Mouse (Mus musculus): Measurements from ENCODE around the gene Bphl. TPM values are rescaled to one million over a fixed set of nuclear protein-coding genes. Genes with fewer than 3 reads are reported as not detected.

The Bphl gene
- 34.4 and 37.9 TPM in 2 replicates for polyA plus RNA-seq (2012; rRNA removed)
- 44.3 and 49.9 TPM in 2 replicates for polyA plus RNA-seq (2014; fragmentation: Nextera tagmentation; extraction: Ambion mirVana)

GRCm38 (mm10) chr13:34037172-34038055 lies at the start of gene Bphl:
Bphl (plus strand) TSS chr13:34037597.
- H3K4me3 ChIP-seq (replicated peaks; ENCODE audit: low read length) = peak within 1 kb of the TSS; percentile 75
- H3K27me3 ChIP-seq (ENCODE audit: control insufficient read depth, insufficient read depth, low read length) = no peaks in the 10 kb centered on the region
- peak within 1 kb of the TSS; percentile 84 for H3K27ac ChIP-seq (replicated peaks; ENCODE audit: low read depth, low read length)
- no peaks in the 10 kb centered on the region for H3K9me3 ChIP-seq (ENCODE audit: control insufficient read depth, low read length)
- under 1% methylated on average over 30 of the region's 37 CpGs for WGBS
- H3K9ac ChIP-seq (ENCODE audit: low read depth, low read length, severe bottlenecking) = peak within 1 kb of the TSS; percentile 90
- DNase-seq (ENCODE audit: low spot score) (peak; percentile 96), ATAC-seq (ENCODE audit: low FRiP score, low read depth) (peak; percentile 91)
- peaks cover 12% of the 10 kb centered on the region for H3K36me3 ChIP-seq (ENCODE audit: control insufficient read depth, insufficient read depth, low read length)
- peak within 1 kb of the TSS; percentile 71 for H3K4me2 ChIP-seq (replicated peaks; ENCODE audit: low read depth, low read length, severe bottlenecking)
- peak; percentile 80; the same call in 1 of the 2 replicates for TF ChIP-seq POLR2A (IDR thresholded peaks at IDR 0.05; ENCODE audit: borderline replicate concordance, extremely low read depth, insufficient read depth, insufficient read length)
- H3K4me1 ChIP-seq (ENCODE audit: control insufficient read depth, insufficient read depth, low read length) = peaks cover 13% of the 10 kb centered on the region; the same call in 1 of the 2 replicates

- H3K36me3 ChIP-seq (ENCODE audit: control insufficient read depth, insufficient read depth, low read length) = no peaks in the 10 kb centered on the region; the same call in 1 of the 2 replicates
- H3K27me3 ChIP-seq (ENCODE audit: control insufficient read depth, insufficient read depth, low read length) = no peaks in the 10 kb centered on the region
- no peaks in the 10 kb centered on the region for H3K9me3 ChIP-seq (ENCODE audit: control insufficient read depth, low read length)
- no peak overlapping the region for H3K27ac ChIP-seq (replicated peaks; ENCODE audit: low read depth, low read length)
- H3K4me1 ChIP-seq (ENCODE audit: control insufficient read depth, insufficient read depth, low read length) = no peaks in the 10 kb centered on the region
- DNase-seq (ENCODE audit: low spot score) = no peak
- H3K4me3 ChIP-seq (replicated peaks; ENCODE audit: low read length) = no peak overlapping the region
- no peak for TF ChIP-seq POLR2A (IDR thresholded peaks at IDR 0.05; ENCODE audit: borderline replicate concordance, extremely low read depth, insufficient read depth, insufficient read length)
- 88% methylated on average over 5 of the region's 5 CpGs for WGBS
- H3K9ac ChIP-seq (ENCODE audit: low read depth, low read length, severe bottlenecking) = no peak overlapping the region
- no peak for ATAC-seq (ENCODE audit: low FRiP score, low read depth)
- H3K4me2 ChIP-seq (replicated peaks; ENCODE audit: low read depth, low read length, severe bottlenecking) = no peak overlapping the region
Measured at GRCm38 (mm10) chr13:33989625-33990024, 47.8 kb upstream of the Bphl start.

- WGBS = 27% methylated on average over 1 of the region's 1 CpGs
- H3K4me2 ChIP-seq (replicated peaks; ENCODE audit: low read depth, low read length, severe bottlenecking) = no peak overlapping the region
- no peaks in the 10 kb centered on the region for H3K9me3 ChIP-seq (ENCODE audit: control insufficient read depth, low read length)
- H3K27me3 ChIP-seq (ENCODE audit: control insufficient read depth, insufficient read depth, low read length) = no peaks in the 10 kb centered on the region
- ATAC-seq (ENCODE audit: low FRiP score, low read depth) (peak; percentile 53; the same call in 1 of the 2 replicates), DNase-seq (ENCODE audit: low spot score) (peak; percentile 85)
- TF ChIP-seq POLR2A (IDR thresholded peaks at IDR 0.05; ENCODE audit: borderline replicate concordance, extremely low read depth, insufficient read depth, insufficient read length) = no peak
- H3K36me3 ChIP-seq (ENCODE audit: control insufficient read depth, insufficient read depth, low read length) = no peaks in the 10 kb centered on the region; the same call in 1 of the 2 replicates
- no peak overlapping the region for H3K27ac ChIP-seq (replicated peaks; ENCODE audit: low read depth, low read length)
- H3K4me1 ChIP-seq (ENCODE audit: control insufficient read depth, insufficient read depth, low read length) = no peaks in the 10 kb centered on the region
- H3K9ac ChIP-seq (ENCODE audit: low read depth, low read length, severe bottlenecking) = no peak overlapping the region
- H3K4me3 ChIP-seq (replicated peaks; ENCODE audit: low read length) = no peak overlapping the region
Measured at GRCm38 (mm10) chr13:33995197-33995596, 42.2 kb upstream of the Bphl start.

- Histone ChIP-seq H3K9me3 (ENCODE audit: control insufficient read depth, low read length) (no peaks in the 10 kb centered on the region), H3K9ac (ENCODE audit: low read depth, low read length, severe bottlenecking) (peak within 1 kb of the TSS; percentile 90), H3K4me3 (replicated peaks; ENCODE audit: low read length) (peak within 1 kb of the TSS; percentile 95), H3K4me2 (replicated peaks; ENCODE audit: low read depth, low read length, severe bottlenecking) (peak within 1 kb of the TSS; percentile 86), H3K4me1 (ENCODE audit: control insufficient read depth, insufficient read depth, low read length) (peaks cover 8% of the 10 kb centered on the region; the same call in 1 of the 2 replicates), H3K27ac (replicated peaks; ENCODE audit: low read depth, low read length) (peak within 1 kb of the TSS; percentile 87), H3K36me3 (ENCODE audit: control insufficient read depth, insufficient read depth, low read length) (no peaks in the 10 kb centered on the region; the same call in 1 of the 2 replicates), H3K27me3 (ENCODE audit: control insufficient read depth, insufficient read depth, low read length) (no peaks in the 10 kb centered on the region)
- no peak for TF ChIP-seq POLR2A (IDR thresholded peaks at IDR 0.05; ENCODE audit: borderline replicate concordance, extremely low read depth, insufficient read depth, insufficient read length)
- DNase-seq (ENCODE audit: low spot score) = peak; percentile 90
- WGBS = under 1% methylated on average over 83 of the region's 92 CpGs
- ATAC-seq (ENCODE audit: low FRiP score, low read depth) = peak; percentile 94
Measured at GRCm38 (mm10) chr13:34002058-34003006, 35.1 kb upstream of the Bphl start, which contains the start of the genes Ripk1 and Serpinb6a. Ripk1 (plus strand) TSS chr13:34002363. Serpinb6a (minus strand) TSS chr13:34002794.

Data from limb, embryonic 14.5 days (tissue).